Mouse (Mus musculus): ENCODE measurements around the gene Rap2a.

The Rap2a gene

DNA sequence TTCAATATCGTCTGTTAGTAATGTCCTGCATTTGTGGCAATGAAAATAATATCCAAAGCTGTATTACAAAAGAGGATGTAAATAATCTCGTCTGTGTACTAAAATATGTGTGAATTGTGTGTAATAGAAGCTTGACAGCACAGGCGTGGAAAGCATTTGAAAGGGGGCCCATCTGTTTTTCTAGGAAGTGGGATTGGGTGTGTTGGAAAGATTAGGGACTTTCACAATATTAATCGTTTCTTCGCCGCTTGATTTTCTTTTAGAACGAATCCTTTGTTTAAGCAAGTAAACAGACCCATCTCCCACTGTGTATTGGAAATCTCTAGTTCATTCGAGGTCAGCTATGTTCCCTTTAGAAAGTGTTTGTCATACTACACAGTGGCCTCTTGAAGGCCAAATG is 64.2 kb downstream of the Rap2a start:
- no peak for DNase-seq (ENCODE audit: low spot score)

DNA sequence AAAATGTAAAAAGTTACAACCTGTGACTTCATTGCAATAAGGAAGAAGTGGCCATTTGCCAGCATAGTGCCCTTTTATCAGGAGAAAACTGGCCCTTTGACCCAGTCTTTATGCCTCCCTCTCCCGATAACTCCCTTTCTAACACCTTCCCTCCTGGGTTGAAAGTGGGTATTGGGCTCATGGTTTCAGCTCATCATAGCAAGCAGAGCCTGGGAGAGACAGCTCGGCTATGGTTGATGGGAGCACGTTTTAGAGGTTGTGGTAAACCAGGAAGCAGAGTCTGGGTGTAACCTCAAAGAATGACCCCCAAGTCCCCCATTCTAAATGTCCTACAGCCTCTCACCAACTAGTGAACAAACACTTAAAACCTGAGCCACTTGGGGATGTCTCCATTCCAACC is 64.7 kb downstream of the Rap2a start:
- DNase-seq (ENCODE audit: low spot score) = no peak

DNA sequence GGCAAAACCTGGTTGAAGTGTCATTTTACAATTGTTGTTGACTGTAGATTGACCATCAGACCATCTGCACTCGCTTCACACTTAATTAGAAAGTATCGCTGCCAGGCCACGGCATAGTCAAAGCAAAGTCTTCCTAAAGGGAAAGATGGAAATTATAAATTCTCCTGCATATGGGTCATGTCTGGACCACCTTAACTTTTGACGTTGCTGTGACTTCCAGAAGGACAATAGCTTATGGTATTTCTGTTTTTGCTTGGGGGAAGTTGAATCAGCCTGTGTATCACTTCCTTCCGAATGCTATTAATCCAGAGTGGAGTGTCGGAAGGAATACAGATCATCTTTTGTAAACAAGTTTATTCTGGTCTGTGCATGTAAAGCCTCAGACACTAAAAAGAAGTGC is 65.6 kb downstream of the Rap2a start:
- DNase-seq (ENCODE audit: low spot score) = no peak

DNA sequence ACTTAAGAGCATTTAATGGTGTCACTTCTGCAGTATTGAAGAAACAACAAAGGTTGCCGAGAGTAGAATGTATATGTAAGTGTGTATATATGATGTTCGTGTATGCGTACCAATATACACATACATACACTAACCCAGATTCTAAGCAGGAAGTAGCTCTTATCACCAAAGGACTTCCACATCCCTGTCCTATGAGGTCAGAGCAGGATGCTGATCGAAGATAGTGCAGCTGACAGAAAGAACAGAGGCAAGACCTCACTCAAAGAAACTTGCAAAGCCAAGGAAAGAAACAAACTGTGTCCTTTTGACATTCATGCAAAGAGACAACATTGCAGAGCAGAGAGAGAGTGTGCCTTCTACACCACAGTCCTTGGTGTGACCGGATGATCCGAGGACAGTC is 66.3 kb downstream of the Rap2a start:
- DNase-seq (ENCODE audit: low spot score) = no peak

DNA sequence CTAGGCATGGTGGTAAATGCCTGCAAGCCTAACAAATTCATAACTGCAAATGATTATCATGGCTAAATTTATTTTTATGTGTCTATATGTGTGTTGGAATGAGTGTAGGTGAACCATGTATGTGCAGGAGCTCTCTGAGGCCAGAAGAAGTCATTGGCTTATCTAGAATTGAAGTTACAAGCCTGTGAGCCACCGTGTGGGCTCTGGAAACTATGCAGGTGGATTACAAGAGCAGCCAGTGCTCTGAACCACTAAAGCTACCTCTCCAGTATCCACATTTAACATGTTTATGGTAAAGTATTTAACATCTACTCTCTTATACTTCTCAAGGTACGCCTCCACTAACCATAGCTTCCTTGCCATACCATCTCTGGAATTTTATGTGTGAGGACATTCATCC is 66.7 kb downstream of the Rap2a start:
- no peak for DNase-seq (ENCODE audit: low spot score)

All from ovary, postnatal 10 days (tissue).